Mouse (Mus musculus): ENCODE results near the gene Gpatch1.

GRCm38 (mm10) chr7:35322732-35323420, 4.6 kb upstream of the Gpatch1 start:
- no peak for TF ChIP-seq CTCF (IDR thresholded peaks at IDR 0.05; ENCODE audit: borderline replicate concordance, extremely low read depth, insufficient read depth, insufficient read length)
- no peak for TF ChIP-seq POLR2A (IDR thresholded peaks at IDR 0.05; ENCODE audit: borderline replicate concordance, extremely low read depth, insufficient read depth, insufficient read length, poor library complexity, severe bottlenecking)

All from brain, embryonic 14.5 days (tissue).